9 mouse cellular contexts compared by ENCODE assay signal in the genomic region with DNA sequence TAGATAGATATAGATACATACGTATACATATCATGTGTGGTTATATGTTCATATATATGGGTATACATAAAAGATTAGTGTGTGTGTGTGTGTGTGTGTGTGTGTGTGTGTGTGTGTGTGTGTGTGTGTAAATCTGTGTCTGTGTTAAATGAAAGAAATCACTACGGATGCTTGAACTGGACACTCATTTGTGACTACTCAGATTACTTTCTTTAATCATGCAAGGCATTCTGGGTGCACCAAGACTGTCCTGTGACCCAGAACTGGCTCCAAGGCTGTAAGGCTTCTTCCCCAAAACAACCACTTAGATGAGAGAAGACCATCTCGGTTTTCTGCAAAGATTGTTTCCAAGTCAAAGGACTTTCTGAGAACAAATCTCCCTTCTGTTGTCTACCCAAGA. TPM values are rescaled to one million over a fixed set of nuclear protein-coding genes. Genes with fewer than 3 reads are reported as not detected.
DNase-seq lines count a peak whose midpoint lies in the region; ATAC-seq and TF ChIP-seq lines count a peak whose summit lies in the region.
"Not testable (repeated sequence)": the region's sequence is repeated elsewhere in the genome, so short reads cannot be mapped to it uniquely, and the experiment has no call there.
"Had no signal": no experiment of that assay in that cellular context is flagged by ENCODE, and none has a peak within 500 bp of the region (broad histone marks: within the 10 kb centered on the region; RNA-seq: fewer than 3 reads in every experiment).

No protein-coding gene starts in this region.

- not testable (repeated sequence) for ATAC-seq in embryonic facial prominence, embryonic 14.5 days (ENCODE audit: low read depth)

- not testable (repeated sequence) for H3K4me1 ChIP-seq in bone marrow, adult 2 months (ENCODE audit: control insufficient read depth, insufficient read depth, low read length); embryonic facial prominence, embryonic 14.5 days (ENCODE audit: control insufficient read depth, insufficient read depth, low read length); heart, embryonic 10.5 days

- not testable (repeated sequence) for H3K4me2 ChIP-seq in embryonic facial prominence, embryonic 14.5 days (ENCODE audit: low read depth, low read length)

- not testable (repeated sequence) for H3K4me3 ChIP-seq in bone marrow, adult 2 months (replicated peaks; ENCODE audit: control insufficient read depth, low read depth, low read length); embryonic facial prominence, embryonic 14.5 days (ENCODE audit: low read depth, low read length); heart, embryonic 10.5 days

- TF ChIP-seq POLR2A in bone marrow, adult 2 months (IDR thresholded peaks at IDR 0.05; ENCODE audit: borderline replicate concordance, control insufficient read depth, low read depth, low read length): 0 out of 2 replicates have a peak, but pooled peaks have one; percentile 32

- H3K9me3 ChIP-seq in embryonic facial prominence, embryonic 14.5 days (ENCODE audit: control insufficient read depth, low read length); heart, embryonic 10.5 days: not testable (repeated sequence)

- not testable (repeated sequence) for H3K36me3 ChIP-seq in embryonic facial prominence, embryonic 14.5 days (ENCODE audit: control insufficient read depth, insufficient read depth, low read length); heart, embryonic 10.5 days

- 57% methylated on average over 3 of the region's 3 CpGs for WGBS in bone marrow, adult 2 months
- WGBS in embryonic facial prominence, embryonic 14.5 days: 64% methylated on average over 3 of the region's 3 CpGs
- 61% methylated on average over 3 of the region's 3 CpGs for WGBS in heart, embryonic 10.5 days

- not testable (repeated sequence) for TF ChIP-seq CTCF in bone marrow, adult 2 months (IDR thresholded peaks at IDR 0.05; ENCODE audit: control insufficient read depth, insufficient read depth, low read length)

- H3K27me3 ChIP-seq in embryonic facial prominence, embryonic 14.5 days (replicated peaks; ENCODE audit: control insufficient read depth, insufficient read depth, low read length): peaks cover 32% of the 10 kb centered on the region
- H3K27me3 ChIP-seq in heart, embryonic 10.5 days (ENCODE audit: insufficient read depth, poor library complexity, severe bottlenecking): peaks cover 41% of the 10 kb centered on the region

- H3K27ac ChIP-seq in bone marrow, adult 2 months (ENCODE audit: control insufficient read depth, insufficient read depth, low read depth, low read length, poor library complexity); embryonic facial prominence, embryonic 14.5 days (replicated peaks; ENCODE audit: low read depth, low read length); heart, embryonic 10.5 days: not testable (repeated sequence)

- DNase-seq in B cell, adult 2 months: peak; percentile 53 to 62
- DNase-seq in embryonic facial prominence, embryonic 14.5 days (ENCODE audit: low spot score): peak; percentile 19
- DNase-seq in heart, embryonic 10.5 days (ENCODE audit: low spot score): peak; percentile 79
- DNase-seq in kidney, postnatal 10 days: peak; percentile 18
- DNase-seq in lung, postnatal 14 days: peak; percentile 12
- peak; percentile 49 for DNase-seq in retina, postnatal 1 day
- DNase-seq in urinary bladder, postnatal 14 days (ENCODE audit: low spot score): peak; percentile 18

- H3K9ac ChIP-seq in embryonic facial prominence, embryonic 14.5 days (ENCODE audit: low read depth, low read length): not testable (repeated sequence)

RNA-seq across cellular contexts. Expression of a gene that starts 4.8 kb away (rescaled TPM):
- 18.2 and 56.7 TPM in 2 replicates for polyA plus RNA-seq in bone marrow, adult 2 months (2011; ENCODE audit: insufficient read depth, insufficient read length, low replicate concordance, missing spikeins)
- 20.5 and 25.0 TPM in 2 replicates for polyA plus RNA-seq in embryonic facial prominence, embryonic 14.5 days (2014; fragmentation: Nextera tagmentation; extraction: Ambion mirVana)
- polyA plus RNA-seq in heart, embryonic 10.5 days (2016; fragmentation: Nextera tagmentation; extraction: Ambion mirVana): 1.3 and 4.1 TPM in 2 replicates
- polyA plus RNA-seq: C2C12 had no signal

RNA-seq across cellular contexts. Expression of a gene that starts 44.2 kb away (rescaled TPM):
- polyA plus RNA-seq in bone marrow, adult 2 months (2011; ENCODE audit: insufficient read depth, insufficient read length, low replicate concordance, missing spikeins): not detected in 2 replicates
- polyA plus RNA-seq in embryonic facial prominence, embryonic 14.5 days (2014; fragmentation: Nextera tagmentation; extraction: Ambion mirVana): 4.4 and 12.3 TPM in 2 replicates
- 1.6 and 3.7 TPM in 2 replicates for polyA plus RNA-seq in heart, embryonic 10.5 days (2016; fragmentation: Nextera tagmentation; extraction: Ambion mirVana)

RNA-seq across cellular contexts. Expression of a gene that starts 50.8 kb away (rescaled TPM):
- 10.4 and 24.3 TPM in 2 replicates for polyA plus RNA-seq in bone marrow, adult 2 months (2011; ENCODE audit: insufficient read depth, insufficient read length, low replicate concordance, missing spikeins)
- polyA plus RNA-seq in embryonic facial prominence, embryonic 14.5 days (2014; fragmentation: Nextera tagmentation; extraction: Ambion mirVana): 0.81 and 0.92 TPM in 2 replicates
- polyA plus RNA-seq in heart, embryonic 10.5 days (2016; fragmentation: Nextera tagmentation; extraction: Ambion mirVana): 0.14 TPM in 1 of 2 replicates, not detected in the other

Comparison
In these comparisons a context has a peak if more than half of its experiments do, and no peak if none do; other contexts are left out.
1. DNase-seq: peak in every context shown above with its lines; median percentile 79 in heart, embryonic 10.5 days; 58 in B cell, adult 2 months; 49 in retina, postnatal 1 day; 19 in embryonic facial prominence, embryonic 14.5 days; 18 in kidney, postnatal 10 days; 18 in urinary bladder, postnatal 14 days; 12 in lung, postnatal 14 days.